Mouse (Mus musculus) heart, postnatal 36 days (tissue): Measurements from ENCODE around the gene 4930404H24Rik. TPM values are rescaled to one million over a fixed set of nuclear protein-coding genes. Genes with fewer than 3 reads are reported as not detected.
"Not testable (repeated sequence)": the region's sequence is repeated elsewhere in the genome, so short reads cannot be mapped to it uniquely, and the experiment has no call there.

Source experiments
- DNase-seq, 2 experiments: peaks; one replicate each; pipeline ENCODE4 v3.0.0; 2021 to 2022
- intact Hi-C: fragments of 180-260 bp; cut with DNase I; formaldehyde crosslinking; loops from one replicate; pipeline ENCODE4 v1.15.1; 2025
- total RNA-seq, 2 experiments: library from RNA; stranded (reverse); gene quantifications; 2 replicates each; pipeline ENCODE4 v1.2.3; 2021

The 4930404H24Rik gene
- total RNA-seq, 2 experiments from 2014 or later, result not detected

DNA sequence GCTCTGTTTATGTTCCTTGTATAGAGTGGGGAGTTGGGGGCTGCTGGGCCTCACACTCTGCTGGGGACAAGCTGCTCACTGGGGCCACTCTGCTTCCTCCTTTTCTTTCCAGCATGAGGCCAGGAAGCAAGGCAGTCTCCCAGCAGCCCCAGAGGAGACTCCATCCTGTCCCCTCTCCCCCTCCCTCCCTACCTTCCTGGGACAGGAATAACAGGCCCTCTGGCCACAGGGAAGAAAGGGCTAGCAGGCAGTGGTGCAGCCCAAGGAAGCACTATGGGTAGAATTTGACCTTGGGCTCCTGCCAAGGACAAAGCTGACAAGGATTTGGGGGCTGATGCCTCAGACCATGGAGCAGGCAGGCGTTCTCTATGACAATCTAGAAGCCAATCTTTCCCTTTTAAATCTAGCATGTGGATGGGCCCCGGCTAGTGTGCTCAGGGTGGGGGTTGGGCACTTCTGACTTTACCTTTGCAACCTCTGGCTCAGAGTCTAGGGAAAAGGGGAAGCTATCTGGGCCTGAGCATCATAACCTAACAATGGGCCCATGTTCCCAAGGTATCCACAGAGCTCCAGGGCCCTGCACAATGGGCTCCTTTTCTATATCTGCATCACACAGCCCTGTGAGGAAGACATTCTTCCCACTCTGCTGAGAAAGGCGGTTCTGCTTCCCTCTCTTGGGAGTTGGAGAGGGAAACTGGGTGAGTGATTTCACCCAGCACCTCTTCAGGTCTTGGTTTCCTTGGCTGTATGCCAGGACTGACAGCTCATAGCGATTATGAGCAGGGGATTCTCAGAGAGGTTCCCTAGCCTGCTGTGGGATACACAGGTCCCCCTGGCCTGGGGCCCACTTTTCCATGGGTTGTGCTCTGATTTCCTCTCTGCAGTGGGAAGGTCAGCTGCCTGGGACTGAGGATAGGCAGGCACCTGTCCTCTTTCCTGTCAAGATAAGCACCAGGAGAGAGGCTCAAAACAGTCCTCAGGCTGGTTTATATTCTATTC is 17.2 kb upstream of the 4930404H24Rik start:
- DNase-seq, result peak; percentile 28 to 38
- intact Hi-C loops, result no loop called here

DNA sequence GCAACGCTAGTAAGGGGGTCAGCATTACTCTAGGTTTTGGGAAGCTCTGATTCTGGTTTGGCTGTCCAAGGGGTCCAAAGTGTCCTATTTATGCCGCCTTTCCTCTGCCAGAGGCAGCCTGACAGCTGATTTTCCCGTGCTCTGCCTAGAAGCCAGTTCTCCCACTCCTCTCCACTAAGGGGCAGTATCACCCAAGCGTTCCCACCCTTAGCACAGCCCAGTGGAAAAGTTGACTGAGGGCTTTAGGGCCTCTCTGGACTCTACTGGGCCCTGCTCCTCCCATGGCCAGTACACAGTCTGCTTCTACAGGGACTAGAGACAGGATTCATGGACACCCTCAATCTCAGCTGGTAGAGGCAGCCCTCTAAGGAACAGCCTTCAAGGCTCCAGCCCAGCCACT is 14.0 kb upstream of the 4930404H24Rik start:
- intact Hi-C loops, result loop anchor here (1.0 kb wide), 1 partner anchor 108 kb away; no protein-coding TSS in a partner anchor
- peak; percentile 71 to 78 for DNase-seq

DNA sequence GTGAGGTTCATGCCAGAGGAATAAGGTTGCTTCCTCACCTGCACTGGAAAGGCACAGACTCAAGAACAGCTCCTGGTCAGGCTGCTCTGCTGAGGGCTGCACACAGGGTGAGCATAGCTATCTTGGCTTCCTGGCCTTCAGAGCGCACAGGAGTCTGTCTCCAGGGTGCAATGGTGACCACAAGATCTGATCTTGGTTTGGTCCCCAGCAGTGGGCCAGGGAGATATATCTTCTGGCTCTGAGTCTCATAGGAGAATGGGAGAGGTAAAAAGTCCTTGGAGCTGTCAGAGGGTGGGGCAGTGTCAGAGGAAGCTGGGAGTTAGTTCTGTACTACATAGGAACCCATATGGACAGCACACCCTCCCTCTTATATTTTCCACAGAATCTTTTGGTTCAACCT is 13.1 kb upstream of the 4930404H24Rik start:
- intact Hi-C loops, result no loop called here
- DNase-seq, result no peak

DNA sequence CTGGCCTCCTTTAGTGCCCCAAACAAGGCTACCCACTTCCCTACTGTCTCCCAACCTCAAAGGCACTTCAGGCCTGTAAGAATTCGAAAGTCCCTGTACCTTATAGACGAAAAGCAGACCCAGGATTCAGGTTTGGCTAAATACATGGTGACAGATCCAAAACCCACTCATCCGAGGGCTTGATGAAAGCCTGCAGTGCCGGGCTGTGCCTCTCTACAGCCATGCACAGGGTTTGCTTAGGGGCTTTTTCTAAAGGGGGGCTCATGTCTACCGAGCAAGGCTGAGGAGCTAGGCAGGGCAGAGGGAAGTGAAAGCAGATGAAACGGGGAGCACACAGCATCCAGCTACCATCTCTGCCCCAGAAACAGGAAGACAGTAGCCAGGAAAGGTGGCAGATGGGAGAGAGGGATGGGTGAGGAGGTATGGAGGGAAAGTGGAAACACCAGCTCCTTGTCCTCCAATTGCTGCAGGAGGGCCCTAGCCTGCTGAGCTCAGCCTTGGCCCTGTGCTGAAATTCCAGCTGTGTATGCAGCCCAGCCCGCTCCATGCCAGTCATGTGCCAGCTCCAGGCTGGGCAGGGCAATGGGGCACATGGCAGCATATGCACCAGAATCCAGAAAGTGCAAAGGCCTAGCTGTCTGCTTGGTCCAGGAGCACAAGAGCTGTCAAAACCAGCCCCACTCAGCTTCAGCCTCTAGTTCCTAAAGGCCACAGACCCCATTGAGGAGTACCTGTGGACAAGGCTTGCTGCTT is 11.3 kb upstream of the 4930404H24Rik start:
- intact Hi-C loops, result no loop called here
- no peak for DNase-seq

- no peak for DNase-seq
- intact Hi-C loops, result no loop called here
Observed at GRCm38 (mm10) chr2:153481861-153482120, 10.8 kb upstream of the 4930404H24Rik start.

GRCm38 (mm10) chr2:153483118-153483983 is 9.2 kb upstream of the 4930404H24Rik start:
- DNase-seq, result peak; percentile 22 to 38
- intact Hi-C loops, result no loop called here

GRCm38 (mm10) chr2:153484071-153484470 is 8.5 kb upstream of the 4930404H24Rik start:
- DNase-seq, result no peak
- intact Hi-C loops, result no loop called here

DNA sequence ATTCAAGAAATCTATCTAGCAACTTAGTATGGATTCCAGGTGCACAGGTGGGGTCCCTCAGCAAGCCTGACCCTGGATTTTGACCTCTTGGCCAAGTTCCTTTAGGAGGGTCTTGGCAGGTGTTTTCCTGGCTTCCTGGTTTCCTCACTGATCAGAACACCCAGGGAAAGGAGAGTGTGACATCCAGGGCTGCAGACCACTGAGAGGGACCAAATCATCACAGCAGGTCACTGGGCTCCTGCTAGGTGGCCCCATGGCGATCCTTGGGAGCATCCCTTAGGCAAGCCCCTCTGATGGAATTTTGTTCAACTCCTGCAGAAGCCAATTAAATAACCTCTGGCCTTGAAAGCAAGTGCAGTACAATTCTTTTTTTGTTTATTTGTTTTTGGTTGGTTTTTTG is 2.5 kb upstream of the 4930404H24Rik start:
- DNase-seq, result no peak
- intact Hi-C loops, result no loop called here

DNA sequence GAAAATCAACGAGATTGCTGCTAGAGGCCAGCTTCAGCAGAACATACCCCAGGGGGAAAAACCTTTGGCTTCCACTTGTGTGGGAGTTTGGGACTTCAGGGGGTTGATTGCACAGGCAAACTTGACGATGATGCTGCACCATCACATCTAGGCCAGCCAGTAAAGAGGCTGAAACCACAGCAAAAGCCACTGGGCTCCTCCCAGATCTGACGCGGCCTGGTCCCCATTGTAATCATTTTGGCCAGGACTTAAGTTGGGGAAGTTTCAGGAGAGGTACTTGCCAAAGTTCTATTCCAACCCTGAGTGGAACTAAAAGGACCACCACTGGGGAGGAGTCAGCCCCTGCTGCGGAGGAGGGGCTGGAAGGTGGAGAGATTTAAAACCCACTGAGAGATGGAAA is 1.6 kb upstream of the 4930404H24Rik start:
- intact Hi-C loops, result no loop called here
- DNase-seq, result no peak

DNA sequence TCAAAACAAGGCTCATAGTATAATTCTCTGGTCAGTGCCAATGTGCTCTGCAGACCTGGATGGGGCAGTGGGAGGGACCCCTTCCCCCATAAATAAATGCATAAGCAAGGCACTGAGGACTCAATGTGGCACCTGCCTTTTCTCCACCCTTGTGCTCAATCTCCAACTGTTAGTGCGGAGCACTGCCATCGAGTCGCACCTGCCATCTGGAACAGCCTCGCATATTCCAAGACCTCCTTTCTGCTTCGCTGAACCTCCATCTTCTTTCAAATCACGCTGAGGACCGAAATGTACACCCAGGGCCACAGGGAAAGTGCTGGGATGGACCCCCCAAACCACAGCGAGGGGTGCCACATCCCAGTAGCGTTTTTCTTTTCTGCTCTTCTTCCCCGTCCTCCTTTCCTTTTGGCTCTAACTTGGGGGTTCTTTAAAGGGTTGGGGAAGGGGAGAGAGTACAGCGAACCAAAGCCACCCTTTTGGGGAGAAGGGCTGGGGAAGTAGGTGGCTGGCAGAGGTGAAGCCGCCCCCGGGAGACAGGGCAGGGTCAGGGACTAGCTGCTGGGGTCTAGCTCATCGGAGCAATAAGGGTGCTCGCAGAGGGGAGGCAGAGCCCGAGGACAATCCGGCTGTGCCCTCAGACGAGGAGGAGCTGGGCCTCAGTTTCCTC is 945 bp upstream of the 4930404H24Rik start:
- intact Hi-C loops, result no loop called here
- DNase-seq, result no peak

- intact Hi-C loops, result no loop called here
- DNase-seq, result no peak
Observed at GRCm38 (mm10) chr2:153492179-153492517, 442 bp upstream of the 4930404H24Rik start.

- intact Hi-C loops, result no loop called here
- DNase-seq, result no peak
Observed at GRCm38 (mm10) chr2:153493393-153493731, 772 bp downstream of the 4930404H24Rik start.

- DNase-seq, result no peak
- intact Hi-C loops, result no loop called here
Observed at GRCm38 (mm10) chr2:153493781-153494292, 1.2 kb downstream of the 4930404H24Rik start.

DNA sequence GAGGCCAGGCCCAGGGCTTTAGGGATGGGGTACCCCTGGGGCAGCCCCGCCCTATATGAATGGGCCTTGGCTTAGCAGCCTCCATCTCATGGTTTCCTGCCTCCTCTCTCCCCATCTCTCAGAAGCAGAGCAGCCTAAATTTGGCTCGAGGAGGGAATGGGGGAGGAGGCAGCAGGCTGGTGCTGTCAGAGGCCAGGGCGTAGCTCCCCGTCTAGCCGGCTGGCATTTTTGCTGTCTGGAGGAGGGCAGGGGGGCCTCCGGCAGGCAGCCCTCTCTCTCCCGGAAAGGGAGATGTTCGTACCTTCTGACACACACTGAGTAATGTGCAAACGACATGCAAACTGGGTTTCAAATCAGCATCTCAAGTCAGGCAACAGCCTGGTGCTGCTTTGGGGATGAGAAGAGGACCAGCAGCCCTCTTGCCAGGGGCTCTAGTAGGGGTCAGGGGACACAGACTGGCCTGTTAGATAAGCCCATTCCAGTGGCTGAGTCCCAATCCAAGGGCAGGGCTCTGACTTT is 1.8 kb downstream of the 4930404H24Rik start:
- DNase-seq, result no peak
- intact Hi-C loops, result no loop called here

DNA sequence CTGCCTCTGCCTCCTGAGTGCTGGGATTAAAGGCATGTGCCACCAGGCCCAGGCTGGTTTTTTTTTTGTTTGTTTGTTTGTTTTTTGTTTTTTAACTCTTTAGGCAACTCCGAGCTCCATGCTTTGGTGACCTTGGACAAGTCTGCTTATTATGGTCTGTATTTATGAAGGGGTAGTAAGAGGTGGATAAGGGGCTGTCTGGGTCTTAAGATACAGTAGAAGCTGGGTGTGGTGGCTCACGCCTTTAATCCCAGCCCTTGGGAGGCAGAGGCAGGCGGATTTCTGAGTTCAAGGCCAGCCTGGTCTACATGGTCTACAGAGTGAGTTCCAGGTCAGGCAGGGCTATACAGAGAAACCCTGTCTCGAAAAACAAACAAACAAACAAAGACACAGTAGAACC is 2.8 kb downstream of the 4930404H24Rik start:
- intact Hi-C loops, DNase-seq: not testable (repeated sequence)

GRCm38 (mm10) chr2:153495818-153496217 is 3.2 kb downstream of the 4930404H24Rik start:
- DNase-seq, result no peak
- intact Hi-C loops, result no loop called here

GRCm38 (mm10) chr2:153496301-153496700 is 3.7 kb downstream of the 4930404H24Rik start:
- no peak for DNase-seq
- intact Hi-C loops, result no loop called here

GRCm38 (mm10) chr2:153496898-153497297 is 4.3 kb downstream of the 4930404H24Rik start:
- DNase-seq, result no peak
- intact Hi-C loops, result no loop called here

DNA sequence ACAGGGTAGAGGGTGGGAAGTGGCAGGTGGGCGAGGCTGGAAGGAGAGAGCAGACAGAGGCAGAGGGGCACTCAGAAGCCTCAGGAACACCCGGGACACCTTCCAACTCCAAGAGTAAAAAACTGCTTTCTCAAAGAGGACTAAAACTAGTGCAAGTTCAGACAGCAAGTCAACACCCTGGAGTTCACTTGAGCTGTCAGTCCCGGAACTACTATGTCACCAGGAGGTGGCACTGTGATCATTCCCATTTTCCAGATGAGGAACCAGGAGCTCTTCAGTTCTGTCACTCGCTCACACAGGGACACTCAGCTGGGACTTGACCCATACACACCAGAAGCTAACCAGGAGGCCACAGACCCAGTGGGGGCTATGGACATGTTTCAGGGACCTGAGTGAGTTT is 6.6 kb downstream of the 4930404H24Rik start:
- intact Hi-C loops, result no loop called here
- DNase-seq, result no peak

- intact Hi-C loops, result no loop called here
Observed at GRCm38 (mm10) chr2:153506385-153506784, 13.8 kb downstream of the 4930404H24Rik start.

More at GRCm38 (mm10) chr2:153506385-153506784, 13.8 kb downstream of the 4930404H24Rik start:
- no peak for DNase-seq
